Mouse (Mus musculus): Measurements from ENCODE around the gene Nefh.

DNA sequence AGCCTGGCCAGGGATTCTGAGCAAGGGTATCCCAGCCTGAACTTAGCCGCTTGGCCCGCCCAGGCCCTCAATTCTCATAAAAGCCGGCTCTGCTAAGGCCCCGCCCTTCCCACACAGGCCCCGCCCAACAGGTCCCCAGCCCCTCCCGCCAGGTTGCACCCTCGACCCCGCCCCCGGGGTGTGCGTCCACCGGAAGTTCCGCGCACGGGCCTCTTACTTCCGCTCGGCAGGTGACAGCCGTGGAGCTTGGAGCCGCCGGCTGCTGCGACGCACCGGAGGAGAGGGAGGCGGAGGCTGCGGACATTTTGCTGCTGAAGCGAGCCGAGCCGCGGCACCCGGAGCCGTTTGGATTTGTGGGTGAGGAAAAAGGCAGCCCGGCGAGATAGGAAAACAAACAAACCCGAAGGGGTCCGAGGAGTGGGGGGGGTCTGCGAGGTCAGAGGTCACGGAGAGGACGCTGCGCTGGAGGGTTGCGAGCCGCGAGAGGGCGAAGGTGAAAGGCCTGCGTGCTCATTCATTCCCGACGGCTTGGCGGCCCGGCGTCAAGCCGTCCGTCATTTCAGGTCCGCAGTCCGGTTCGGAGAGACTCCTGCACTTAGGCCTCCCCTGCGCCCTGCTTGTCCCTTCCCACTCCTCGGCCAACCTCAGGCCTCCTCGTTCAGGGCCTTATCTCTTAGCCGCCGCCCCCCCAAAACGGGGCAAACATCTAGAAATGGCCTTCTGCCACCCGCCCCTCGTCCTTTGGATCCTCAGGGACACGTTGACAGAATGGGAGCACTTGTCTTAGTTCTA is 39.0 kb upstream of the Nefh start, which contains the start of gene Ap1b1:
- TF ChIP-seq EP300 (IDR thresholded peaks at IDR 0.05; ENCODE audit: insufficient read depth, low read depth, low read length) (no peak), POLR2A (IDR thresholded peaks at IDR 0.05; ENCODE audit: insufficient read depth, low read depth, low read length) (peak; percentile 54; the same call in 1 of the 2 replicates), CTCF (IDR thresholded peaks at IDR 0.05) (no peak)

Measured in heart, adult 2 months (tissue).